Mouse (Mus musculus) monocyte, adult 2 months (primary cell): ENCODE measurements around the gene 4930467E23Rik.
"Not testable (repeated sequence)": the region's sequence is repeated elsewhere in the genome, so short reads cannot be mapped to it uniquely, and the experiment has no call there.

Experiments used
- DNase-seq, 2 experiments: peaks; one replicate each; pipeline ENCODE4 v3.0.0; 2022; ENCODE audit warnings: low spot score in 2 of 2, low read depth in 1 of 2

The 4930467E23Rik gene

GRCm38 (mm10) chr8:19709488-19709887 lies 19.9 kb upstream of the 4930467E23Rik start:
- not testable (repeated sequence) for DNase-seq

GRCm38 (mm10) chr8:19711171-19711860 lies 18.1 kb upstream of the 4930467E23Rik start:
- DNase-seq: not testable (repeated sequence)

- not testable (repeated sequence) for DNase-seq
Measured at GRCm38 (mm10) chr8:19712227-19712750, 17.1 kb upstream of the 4930467E23Rik start.

GRCm38 (mm10) chr8:19712816-19713215 lies 16.6 kb upstream of the 4930467E23Rik start:
- DNase-seq: not testable (repeated sequence)

GRCm38 (mm10) chr8:19713232-19713834 lies 16.0 kb upstream of the 4930467E23Rik start:
- DNase-seq: not testable (repeated sequence)

- not testable (repeated sequence) for DNase-seq
Measured at GRCm38 (mm10) chr8:19714426-19714825, 14.9 kb upstream of the 4930467E23Rik start.

GRCm38 (mm10) chr8:19715266-19715665 lies 14.1 kb upstream of the 4930467E23Rik start:
- DNase-seq: not testable (repeated sequence)

- peak in 1 of 2 experiments; percentile 51 for DNase-seq
Measured at GRCm38 (mm10) chr8:19717851-19718250, 11.5 kb upstream of the 4930467E23Rik start.

GRCm38 (mm10) chr8:19719513-19719912 lies 9.9 kb upstream of the 4930467E23Rik start:
- DNase-seq: not testable (repeated sequence)

GRCm38 (mm10) chr8:19724871-19725270 lies 4.5 kb upstream of the 4930467E23Rik start:
- not testable (repeated sequence) for DNase-seq

- DNase-seq: not testable (repeated sequence)
Measured at GRCm38 (mm10) chr8:19751773-19752172, 22.4 kb downstream of the 4930467E23Rik start.

- DNase-seq: not testable (repeated sequence)
Measured at GRCm38 (mm10) chr8:19754178-19754577, 24.8 kb downstream of the 4930467E23Rik start.

GRCm38 (mm10) chr8:19754961-19755360 lies 25.6 kb downstream of the 4930467E23Rik start:
- DNase-seq: not testable (repeated sequence)

GRCm38 (mm10) chr8:19761660-19762059 lies 32.3 kb downstream of the 4930467E23Rik start:
- not testable (repeated sequence) for DNase-seq

GRCm38 (mm10) chr8:19762860-19763592 lies 33.6 kb downstream of the 4930467E23Rik start:
- not testable (repeated sequence) for DNase-seq

- not testable (repeated sequence) for DNase-seq
Measured at GRCm38 (mm10) chr8:19765531-19765930, 36.2 kb downstream of the 4930467E23Rik start.

GRCm38 (mm10) chr8:19773461-19773860 lies 44.1 kb downstream of the 4930467E23Rik start:
- not testable (repeated sequence) for DNase-seq

- not testable (repeated sequence) for DNase-seq
Measured at GRCm38 (mm10) chr8:19776311-19776710, 46.9 kb downstream of the 4930467E23Rik start.

GRCm38 (mm10) chr8:19777500-19777899 lies 48.1 kb downstream of the 4930467E23Rik start:
- DNase-seq: not testable (repeated sequence)

GRCm38 (mm10) chr8:19778126-19778525 lies 48.8 kb downstream of the 4930467E23Rik start:
- not testable (repeated sequence) for DNase-seq

- DNase-seq: not testable (repeated sequence)
Measured at GRCm38 (mm10) chr8:19778891-19779290, 49.5 kb downstream of the 4930467E23Rik start.
